Mouse (Mus musculus) fat pad, adult 2 months (tissue): ENCODE results near the gene Ralgps1.
"Not testable (repeated sequence)": the region's sequence is repeated elsewhere in the genome, so short reads cannot be mapped to it uniquely, and the experiment has no call there.

Source experiments
- DNase-seq: peaks from one replicate; pipeline ENCODE4 v3.0.0-alpha.2; 2011; ENCODE audit warnings: low read depth, low spot score; ENCODE audit errors: extremely low read depth

The Ralgps1 gene

DNA sequence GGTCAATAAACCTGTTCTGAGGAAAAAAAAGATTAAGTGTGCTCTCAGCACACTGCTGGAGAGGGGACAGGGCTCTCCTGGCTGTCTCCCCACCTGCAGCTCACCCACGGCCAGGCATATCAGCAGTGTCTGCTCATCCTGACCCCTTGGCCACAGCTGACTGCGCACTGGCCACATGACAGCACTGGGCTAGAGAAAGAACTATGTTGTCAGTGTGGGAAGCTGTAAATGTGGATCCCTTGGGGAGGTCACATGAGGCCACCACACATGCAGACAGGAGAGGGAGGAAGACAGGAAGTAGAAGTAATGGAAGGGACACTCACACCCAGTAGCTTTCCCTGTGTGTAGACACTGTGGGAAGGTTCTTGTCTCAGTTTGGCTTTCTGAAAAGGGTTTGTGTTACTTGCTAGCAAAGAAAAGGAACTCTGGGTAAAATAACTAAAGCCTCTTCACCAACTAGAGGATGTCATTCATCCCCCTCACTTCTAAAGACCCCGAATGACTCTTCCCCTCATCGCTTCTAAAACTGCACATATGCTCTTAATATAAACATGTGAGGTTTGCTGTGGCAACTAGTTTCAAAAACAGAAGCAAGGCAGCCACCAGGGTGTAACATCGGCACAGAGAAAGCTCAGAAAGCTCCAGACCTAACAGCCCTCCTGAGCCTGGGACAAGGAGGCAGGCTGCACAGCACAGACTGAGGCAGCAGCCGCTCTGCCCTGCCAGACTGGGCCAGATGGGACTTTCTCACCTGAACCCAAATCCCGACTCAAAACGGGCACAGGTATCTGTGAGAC is 47.3 kb downstream of the Ralgps1 start:
- DNase-seq: no peak

DNA sequence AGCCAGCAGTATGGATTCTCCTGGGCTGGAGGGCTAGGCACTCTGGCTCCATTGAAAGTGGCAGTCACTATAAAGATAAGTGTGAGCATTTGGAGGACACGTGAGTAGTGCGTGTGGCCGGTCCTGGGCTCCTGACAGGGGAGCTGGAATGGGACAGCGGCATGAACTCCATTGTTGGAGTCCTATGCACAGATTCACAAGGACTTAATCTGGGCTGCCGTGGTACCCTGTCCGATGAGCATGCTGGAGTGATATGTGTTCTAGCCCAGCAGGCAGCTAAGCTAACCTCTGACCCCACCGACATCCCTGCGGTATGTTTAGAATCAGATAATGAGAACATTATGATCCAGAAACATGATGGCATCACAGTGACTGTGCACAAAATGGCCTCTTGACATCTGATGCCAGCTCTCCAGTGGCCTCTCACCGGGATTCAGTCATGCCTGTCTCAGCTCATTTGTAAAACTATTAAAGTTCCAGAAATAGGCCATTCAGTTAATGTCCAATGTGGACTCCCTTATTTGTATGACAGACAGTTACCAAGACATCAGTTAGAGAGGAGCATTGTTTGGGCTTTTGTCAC is 48.2 kb downstream of the Ralgps1 start:
- DNase-seq: not testable (repeated sequence)

DNA sequence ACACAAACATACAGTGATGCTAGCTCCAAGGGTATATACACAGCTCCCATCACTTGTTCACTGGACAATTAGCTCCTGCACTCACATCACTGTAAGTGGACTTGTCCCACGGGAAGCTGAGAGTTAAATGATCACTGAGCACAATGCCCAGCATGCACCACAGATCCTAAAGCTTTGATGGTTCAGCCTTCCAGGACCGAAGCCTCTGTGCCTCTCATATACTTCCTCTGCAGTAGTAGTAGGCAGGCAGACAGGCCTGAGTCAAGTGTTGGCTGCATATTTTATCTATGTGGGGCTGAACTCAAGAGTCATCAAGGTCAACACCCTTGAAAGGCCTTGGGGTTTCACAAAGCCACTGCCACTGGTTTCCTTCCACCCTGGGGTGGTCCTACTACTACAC is 49.6 kb downstream of the Ralgps1 start:
- DNase-seq: no peak

DNA sequence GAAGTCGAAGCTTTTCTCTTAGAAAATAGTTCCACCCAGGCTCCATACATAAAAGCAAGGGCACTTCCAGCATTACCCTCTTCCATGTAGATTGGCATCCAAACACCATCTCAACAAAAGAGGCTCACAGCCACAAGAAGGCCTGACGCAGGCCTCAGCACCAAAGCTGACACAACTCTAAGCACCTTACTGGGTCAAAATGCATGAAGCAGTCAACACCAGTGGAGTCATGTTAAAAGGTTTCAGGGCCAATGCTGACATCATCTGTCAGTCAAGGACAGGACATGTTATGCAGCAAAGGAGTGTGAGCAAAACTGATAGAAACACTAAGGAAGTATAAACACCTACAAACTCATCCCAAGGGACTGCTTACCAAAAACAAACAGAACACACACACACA is 50.3 kb downstream of the Ralgps1 start:
- no peak for DNase-seq

DNA sequence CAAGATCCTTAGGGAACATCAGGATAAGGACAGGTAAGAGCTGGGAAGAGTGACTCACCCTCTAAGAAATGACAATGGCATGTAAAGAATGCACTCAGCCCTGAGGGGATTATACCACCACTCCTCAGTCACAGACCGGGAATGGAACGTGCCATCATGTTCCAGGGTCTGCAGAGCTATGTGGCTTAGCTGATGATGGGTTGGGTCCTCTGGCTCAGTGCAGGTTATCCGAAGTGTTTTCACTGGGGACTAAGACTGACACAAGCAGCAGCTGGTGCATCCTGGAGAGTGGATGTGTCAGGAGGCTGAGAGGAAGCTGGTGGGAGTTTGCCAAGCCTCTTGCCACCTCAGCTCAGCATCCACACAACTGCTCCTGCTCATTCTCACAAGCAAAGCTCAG is 50.7 kb downstream of the Ralgps1 start:
- DNase-seq: no peak

DNA sequence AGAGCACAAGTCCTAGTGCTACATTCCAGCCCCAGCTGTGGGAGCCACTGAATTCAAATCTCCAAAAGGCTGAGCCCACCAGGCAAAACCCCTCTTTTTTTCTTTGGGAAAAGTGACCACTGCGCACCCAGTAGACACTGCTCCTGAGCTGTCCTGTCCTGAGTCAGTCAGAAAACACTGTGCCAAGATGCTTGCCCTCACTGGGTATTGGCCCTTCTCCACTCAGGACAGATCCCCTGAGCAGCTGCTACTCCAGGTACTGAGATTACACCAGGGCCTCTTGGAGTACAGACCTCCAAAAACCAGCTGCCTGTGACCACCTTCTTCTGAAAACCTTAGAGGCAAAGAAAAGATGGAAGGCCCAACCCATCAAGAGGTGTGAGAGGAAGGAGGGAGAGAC is 51.4 kb downstream of the Ralgps1 start:
- no peak for DNase-seq

DNA sequence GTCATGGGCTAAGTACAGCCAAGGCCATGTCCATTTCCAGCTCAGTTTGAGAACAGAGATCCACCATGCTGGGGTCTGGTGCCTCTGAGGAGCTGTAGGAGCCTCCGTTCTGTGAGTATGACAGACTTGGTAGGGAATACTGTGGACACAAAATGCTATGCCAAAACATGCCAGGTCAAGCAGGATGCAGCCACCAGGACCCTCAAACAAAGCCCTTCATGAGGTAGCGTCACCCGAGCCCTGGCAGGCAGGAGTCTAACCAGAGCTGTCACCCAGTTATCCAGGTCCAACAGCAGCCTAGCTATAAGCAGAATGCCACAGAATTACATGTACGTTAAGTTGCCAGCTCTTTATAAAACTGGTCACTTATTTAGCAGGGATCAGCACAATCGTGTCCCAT is 51.8 kb downstream of the Ralgps1 start:
- no peak for DNase-seq

DNA sequence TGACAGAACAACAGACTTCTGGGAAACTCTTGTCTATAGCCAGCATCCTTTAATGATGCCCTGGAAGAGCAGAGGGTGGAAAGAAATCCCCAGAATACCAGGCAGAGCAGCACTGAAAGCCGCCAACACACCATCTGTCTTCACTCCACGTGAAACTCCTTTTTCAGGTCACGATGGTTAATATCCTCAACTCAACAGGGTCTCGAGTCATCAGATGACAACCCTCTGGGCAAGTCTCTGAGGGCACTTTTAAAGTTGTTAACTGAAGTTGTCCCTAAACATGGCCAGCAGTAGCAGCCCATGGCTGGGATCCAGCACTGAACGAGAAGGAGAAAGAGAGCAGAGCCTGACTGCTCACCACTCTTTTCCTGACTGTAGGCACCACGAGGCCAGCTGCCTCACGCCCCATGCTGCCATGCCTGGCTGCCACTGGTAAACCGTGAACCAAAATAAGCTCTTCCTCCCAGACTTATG is 52.8 kb downstream of the Ralgps1 start:
- DNase-seq: no peak

DNA sequence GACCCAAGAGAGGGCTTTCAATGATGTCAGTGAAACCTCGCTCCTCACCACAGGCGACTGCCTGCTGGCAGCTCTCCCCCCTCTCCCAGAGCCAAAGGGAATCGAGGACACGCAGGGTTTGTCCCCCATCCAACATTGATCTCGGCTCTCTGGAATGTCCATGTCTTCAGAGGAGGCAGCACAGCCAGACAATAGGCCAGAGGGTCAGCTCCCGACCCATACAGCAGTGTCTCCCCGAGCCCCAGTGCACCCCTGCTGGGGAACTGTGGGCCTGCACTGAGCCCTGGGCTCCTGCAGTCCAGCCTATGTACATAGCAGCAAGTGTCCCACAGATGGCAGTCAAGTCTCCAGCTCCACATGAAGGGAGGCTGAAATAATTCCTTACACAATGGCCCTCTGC is 54.8 kb downstream of the Ralgps1 start:
- DNase-seq: no peak

DNA sequence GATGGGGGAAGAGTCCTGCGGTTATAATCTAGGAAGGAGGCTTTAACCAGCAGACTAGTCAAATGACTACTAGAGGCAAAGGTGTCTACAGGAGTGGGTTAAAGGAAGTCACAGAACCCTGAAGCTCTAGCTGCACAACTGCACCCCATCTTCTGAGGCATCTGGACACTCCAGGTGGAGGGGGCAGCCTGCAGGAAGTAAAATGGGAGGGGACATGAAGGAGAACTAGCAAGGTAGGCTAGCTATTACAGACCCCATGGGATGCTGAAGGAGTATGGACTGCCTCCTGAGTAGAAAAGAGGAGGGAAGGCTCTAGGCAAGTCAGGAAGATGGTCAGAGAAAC is 55.3 kb downstream of the Ralgps1 start:
- no peak for DNase-seq

DNA sequence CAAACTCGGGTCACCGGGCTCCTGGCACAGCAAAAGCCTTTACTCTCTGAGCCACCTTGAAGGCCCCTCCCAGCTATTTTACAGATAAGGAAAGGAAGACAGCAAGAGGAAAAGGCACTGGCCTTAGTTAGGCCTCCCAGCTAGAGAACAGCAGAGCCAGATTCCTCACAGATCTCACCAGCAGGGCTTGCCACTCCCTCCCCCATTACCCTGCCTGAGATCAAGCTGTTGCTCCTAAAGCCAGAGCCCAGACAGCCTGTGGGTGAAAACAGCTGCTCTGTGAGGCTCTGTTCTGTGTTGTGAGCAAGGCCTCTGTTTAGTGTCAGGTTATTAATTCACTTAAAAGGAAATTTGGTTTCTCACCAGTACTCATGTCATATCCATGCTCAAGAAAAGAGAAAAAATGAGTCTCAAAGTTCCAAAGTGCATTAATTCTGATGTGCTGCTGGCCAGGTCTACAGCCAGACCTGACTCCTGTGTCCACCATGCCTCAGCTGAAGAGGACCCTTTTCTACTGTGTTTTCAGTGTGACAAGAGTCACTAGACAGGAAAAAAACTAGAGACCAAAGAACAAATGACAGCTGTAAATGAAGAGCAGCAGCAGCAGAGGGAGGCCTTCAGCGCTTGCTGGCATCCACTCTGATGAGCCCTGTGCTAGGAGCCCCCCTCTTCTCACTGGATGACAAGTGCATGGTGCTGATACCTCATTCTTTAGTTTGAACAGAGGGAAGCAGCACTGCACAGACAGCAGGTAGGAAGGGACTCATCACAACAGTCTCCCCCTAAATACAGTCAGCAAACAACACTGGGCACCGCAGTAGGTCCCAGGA is 55.8 kb downstream of the Ralgps1 start:
- no peak for DNase-seq

DNA sequence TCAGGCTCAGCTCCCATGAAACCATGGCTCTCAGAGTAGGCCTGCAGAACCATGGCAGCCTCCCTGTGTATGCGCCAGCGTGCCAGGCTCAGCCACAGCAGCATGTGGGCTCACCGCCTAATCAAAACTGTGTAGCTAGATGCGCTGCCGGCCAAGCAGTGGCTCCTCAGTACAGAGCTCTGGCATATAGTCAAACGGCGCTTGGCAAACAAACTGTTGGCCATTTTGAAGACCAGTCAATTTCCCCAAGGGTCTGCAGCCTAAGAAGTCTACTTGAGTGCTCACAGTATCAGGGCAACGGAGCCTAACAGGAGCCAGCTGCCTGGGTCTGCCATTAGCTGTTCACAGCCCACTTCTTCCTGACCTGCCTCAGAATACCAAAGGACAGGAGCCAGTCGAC is 61.9 kb downstream of the Ralgps1 start:
- DNase-seq: no peak

DNA sequence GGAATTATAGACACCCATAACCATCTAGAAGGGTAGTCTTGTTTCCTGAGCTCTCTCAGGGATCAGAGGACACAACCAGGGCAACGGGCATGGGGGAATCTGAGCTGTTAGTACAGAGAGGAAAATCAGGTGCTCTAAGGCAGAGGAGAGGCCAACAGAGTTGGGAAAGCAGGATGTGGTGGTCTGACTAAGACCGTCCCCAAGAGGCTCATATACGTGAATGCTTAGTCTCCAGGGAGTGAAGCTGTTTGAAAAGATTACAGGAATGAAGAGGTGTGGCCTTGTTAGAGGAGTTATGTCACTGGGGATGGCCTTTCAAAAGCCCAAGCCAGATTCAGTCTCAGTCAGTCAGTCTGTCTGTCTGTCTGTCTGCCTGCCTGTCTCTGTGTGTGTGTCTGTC is 64.7 kb downstream of the Ralgps1 start:
- DNase-seq: no peak

DNA sequence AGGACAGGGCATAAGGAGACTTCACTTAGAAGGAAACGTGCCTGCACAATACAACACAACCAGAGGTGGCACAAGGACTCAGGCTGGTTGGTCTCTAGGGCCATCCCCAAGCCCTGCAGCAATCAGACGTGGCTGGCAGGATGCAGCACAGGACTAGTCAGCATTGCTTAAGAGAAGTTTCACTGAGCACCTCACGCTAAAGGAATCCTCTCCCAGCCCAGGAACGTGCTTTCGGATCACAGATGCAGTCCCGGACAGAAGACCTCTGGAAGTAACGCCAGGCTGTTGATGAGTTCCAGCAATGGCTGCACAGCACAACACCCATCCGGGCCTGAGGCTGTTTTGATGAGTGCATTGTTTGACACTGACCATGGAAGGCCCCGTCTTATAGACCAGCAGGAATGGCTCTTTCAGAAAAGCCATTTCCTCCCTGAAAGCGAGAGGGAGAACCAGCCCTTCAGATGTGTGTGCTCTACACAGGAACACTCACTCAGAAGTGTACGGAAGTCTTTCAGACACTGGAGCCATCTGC is 67.8 kb downstream of the Ralgps1 start:
- no peak for DNase-seq

DNA sequence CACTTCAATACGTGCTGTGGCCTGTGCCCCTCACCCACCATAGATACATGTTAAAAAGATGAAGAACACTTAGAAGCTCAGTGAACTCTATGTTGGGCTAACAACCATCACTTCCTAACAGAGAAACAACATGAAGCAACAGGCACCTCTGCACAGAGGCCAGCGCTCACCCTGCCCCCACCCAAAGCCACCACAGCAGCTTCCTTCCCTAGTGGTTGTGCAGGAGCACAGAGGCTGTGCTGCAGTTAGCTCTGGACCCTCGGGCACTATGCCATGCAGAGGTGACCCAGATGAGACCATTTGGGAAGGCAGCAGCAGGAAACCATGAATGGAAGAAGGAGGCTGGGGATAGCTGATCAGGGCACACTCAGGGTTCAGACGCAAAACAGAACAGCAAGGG is 68.5 kb downstream of the Ralgps1 start:
- no peak for DNase-seq

DNA sequence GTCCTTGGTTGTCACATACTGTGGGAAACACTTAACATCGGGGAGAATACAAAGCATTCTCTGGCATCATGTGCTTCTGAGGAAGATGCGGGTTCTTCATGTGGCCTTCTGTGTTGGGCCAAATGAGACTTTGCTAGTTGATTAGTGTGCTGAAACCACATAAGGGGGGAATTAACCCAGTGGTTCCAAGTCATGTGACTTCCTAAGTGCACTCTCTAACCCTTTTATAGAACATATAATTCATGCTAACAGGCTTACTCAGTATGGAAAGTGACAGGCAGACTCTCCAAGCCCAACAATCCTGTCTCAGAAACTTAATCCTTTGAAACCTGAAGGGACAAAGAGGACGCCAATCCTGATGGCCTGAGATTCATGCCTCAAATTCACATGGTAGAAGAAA is 68.9 kb downstream of the Ralgps1 start:
- DNase-seq: no peak

DNA sequence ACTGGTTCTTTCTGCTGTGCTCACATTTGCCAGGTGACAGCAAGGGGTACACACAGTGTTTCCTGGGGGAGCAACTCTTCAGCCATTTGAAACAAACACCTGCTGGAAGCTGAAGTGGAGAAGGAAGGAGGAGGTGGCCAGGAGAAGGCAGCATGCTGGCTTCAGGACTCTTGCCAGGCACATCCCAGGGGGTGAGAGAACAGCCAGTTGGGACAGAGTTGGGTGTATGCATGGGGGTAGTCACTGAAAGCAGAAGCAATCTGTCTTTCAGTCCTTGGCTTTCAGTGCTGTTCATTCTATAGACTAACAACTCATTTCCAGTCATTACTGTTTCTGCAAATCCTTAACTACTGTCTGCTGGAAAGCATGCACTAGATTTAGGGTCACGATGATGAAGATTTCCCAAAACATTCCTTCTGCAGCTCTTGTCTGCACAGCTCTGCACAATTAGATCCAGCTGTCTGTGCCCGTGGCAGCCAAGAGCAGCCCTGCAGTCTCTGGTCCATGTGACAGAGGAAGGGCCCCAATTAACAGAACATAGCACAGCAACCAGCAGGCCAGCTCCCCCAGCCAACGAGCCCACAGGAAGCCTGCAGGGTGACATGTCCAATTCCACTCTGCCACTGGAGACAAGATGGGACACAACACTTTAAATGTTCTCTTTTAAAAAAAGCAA is 70.8 kb downstream of the Ralgps1 start:
- no peak for DNase-seq

DNA sequence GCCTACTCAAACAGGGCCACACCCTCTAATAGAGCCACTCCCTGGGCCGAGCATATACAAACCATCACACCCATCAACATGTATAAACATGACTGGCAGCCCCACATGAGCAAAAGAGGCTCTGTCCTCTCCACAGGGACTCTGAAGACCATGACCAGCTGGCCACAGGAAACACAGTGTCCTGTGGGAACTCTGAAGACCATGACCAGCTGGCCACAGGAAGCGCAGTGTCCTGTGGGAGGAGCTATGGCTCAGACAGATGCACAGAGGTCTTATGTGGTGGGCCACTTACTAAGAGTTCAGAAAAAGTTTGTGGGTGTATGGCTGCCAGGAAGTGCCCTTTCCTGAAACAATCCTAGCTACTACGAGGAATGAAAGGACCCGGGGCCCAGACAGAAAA is 72.4 kb downstream of the Ralgps1 start:
- no peak for DNase-seq

DNA sequence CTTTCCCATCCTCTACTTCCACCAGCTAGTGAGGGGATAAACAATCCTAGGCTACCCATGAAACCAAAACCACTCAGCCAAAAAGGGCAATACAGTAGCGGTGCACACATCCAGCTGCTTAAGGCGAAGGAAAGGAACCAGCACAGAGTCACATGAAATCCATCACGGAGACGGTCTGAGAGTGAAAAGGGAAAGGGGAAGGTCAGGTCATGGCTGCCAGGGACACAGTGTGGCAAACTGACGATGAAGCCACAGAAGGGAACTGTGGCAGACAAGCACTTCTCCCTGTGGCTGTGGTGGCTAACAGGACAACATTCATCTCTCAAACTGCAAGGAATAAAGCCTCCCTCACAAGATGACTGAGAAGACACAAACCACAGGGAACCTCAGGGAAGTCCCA is 76.2 kb downstream of the Ralgps1 start:
- no peak for DNase-seq

DNA sequence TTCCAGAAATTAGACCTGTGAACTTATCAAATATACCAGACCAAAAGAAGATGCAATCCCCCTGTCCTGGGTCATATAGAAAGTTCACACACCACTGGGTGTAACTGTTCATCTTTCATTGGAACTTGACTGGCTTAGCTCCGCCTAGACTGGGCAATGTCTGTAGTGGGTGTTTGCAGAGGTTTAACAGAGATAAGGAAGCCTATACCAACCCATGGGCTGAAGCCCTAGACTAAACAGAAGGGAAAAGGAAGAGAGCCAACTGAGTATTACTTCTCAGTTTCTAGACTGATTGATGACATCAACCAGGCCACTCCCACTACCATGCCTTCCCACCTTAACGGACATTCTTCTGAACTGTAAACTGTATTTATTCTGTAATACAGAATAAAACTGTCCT is 79.2 kb downstream of the Ralgps1 start:
- no peak for DNase-seq

DNA sequence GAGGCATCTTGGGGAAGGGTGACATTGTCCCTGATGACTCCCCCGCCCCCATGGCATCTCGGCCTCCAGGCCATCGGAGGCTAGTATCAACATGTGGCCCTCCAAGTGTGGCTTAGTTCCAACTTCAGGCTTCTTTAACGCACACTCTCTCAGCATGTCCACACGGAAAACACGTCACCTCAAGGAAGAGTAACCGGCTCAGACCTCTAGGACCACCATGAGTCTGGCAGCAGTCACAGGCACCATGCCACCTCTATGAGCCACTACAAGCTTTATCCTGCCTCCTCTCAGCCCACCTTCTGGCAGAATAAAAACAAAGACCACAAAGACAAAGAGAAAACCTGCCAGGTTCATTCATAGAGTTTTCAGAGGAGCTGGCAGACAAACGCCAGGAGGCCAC is 80.8 kb downstream of the Ralgps1 start:
- no peak for DNase-seq
